Mouse (Mus musculus) liver, embryonic 13.5 days (tissue): ENCODE measurements around the gene H3f3a. TPM values are rescaled to one million over a fixed set of nuclear protein-coding genes. Genes with fewer than 3 reads are reported as not detected.
A peak's percentile ranks its signal among the peaks of the same experiment; 100 is the strongest.

ENCODE experiments used
- ATAC-seq: fragments of 200-750 bp; cut with Nextera tagmentation; 2 replicates; pipeline ENCODE4 v1.8.0; 2017; ENCODE audit warnings: low read depth, mild to moderate bottlenecking, moderate number of reproducible peaks, moderate library complexity
- DNase-seq: peaks from one replicate; pipeline ENCODE4 v3.0.0; 2022
- H3K27ac ChIP-seq: fragments of 300-500 bp; sonication (generic); 2 replicates; pipeline ENCODE4 v1.5.1; 2015; ENCODE audit warnings: moderate library complexity, mild to moderate bottlenecking, inconsistent platforms
- H3K27me3 ChIP-seq: fragments of 300-500 bp; sonication (generic); 2 replicates; pipeline ENCODE4 v1.6.1; 2015; ENCODE audit warnings: mild to moderate bottlenecking, inconsistent platforms
- H3K36me3 ChIP-seq: fragments of 300-500 bp; sonication (generic); 2 replicates; pipeline ENCODE4 v1.6.1; 2015; ENCODE audit warnings: mild to moderate bottlenecking, inconsistent platforms
- H3K4me1 ChIP-seq: fragments of 300-500 bp; sonication (generic); replicated peaks from 2 replicates; pipeline ENCODE4 v1.6.1; 2015; ENCODE audit warnings: inconsistent platforms
- H3K4me2 ChIP-seq: fragments of 300-500 bp; sonication (generic); 2 replicates; pipeline ENCODE4 v1.6.1; 2015; ENCODE audit warnings: inconsistent platforms, mild to moderate bottlenecking, moderate library complexity
- H3K4me3 ChIP-seq: fragments of 300-500 bp; sonication (generic); replicated peaks from 2 replicates; pipeline ENCODE4 v1.5.1; 2015; ENCODE audit warnings: mild to moderate bottlenecking, inconsistent platforms
- H3K9ac ChIP-seq: fragments of 300-500 bp; sonication (generic); 2 replicates; pipeline ENCODE4 v1.6.1; 2015; ENCODE audit warnings: mild to moderate bottlenecking, inconsistent platforms
- H3K9me3 ChIP-seq: fragments of 300-500 bp; sonication (generic); replicated peaks from 2 replicates; pipeline ENCODE4 v1.6.1; 2016; ENCODE audit warnings: inconsistent platforms
- WGBS: fragments of 180-500 bp; shearing (Covaris S2); methylation state at CpG from one replicate; pipeline ENCODE4 v1.1.7; 2015; ENCODE audit not compliant: insufficient replicate concordance; 5-methylcytosine and 5-hydroxymethylcytosine counted together
- polyA plus RNA-seq: library from polyadenylated mRNA; unstranded; fragments of >200 nt; fragmentation: Nextera tagmentation; extraction: Ambion mirVana; gene quantifications from 2 replicates; pipeline ENCODE4 v1.2.1, GENCODE M21; 2015

H3f3a gene
- polyA plus RNA-seq, 1 experiment from 2014 or later: 2,174 TPM

GRCm38 (mm10) chr1:180757252-180757955 is 56.3 kb downstream of the H3f3a start:
- H3K4me1 ChIP-seq: peaks cover 8% of the 10 kb centered on the region; the same call in 1 of the 2 replicates
- peaks cover 18% of the 10 kb centered on the region for H3K36me3 ChIP-seq
- no peak overlapping the region for H3K4me2 ChIP-seq
- H3K9me3 ChIP-seq: no peaks in the 10 kb centered on the region
- WGBS: 74% methylated on average over 3 of the region's 3 CpGs
- ATAC-seq (peak; percentile 25; the same call in 1 of the 2 replicates), DNase-seq (no peak)
- H3K27me3 ChIP-seq: peaks cover 6% of the 10 kb centered on the region
- H3K27ac ChIP-seq: peak overlapping the region; percentile 2; the same call in 1 of the 2 replicates
- H3K9ac ChIP-seq: no peak overlapping the region
- no peak overlapping the region for H3K4me3 ChIP-seq

- Histone ChIP-seq H3K27ac (peak overlapping the region; percentile 2; the same call in 1 of the 2 replicates), H3K4me2 (no peak overlapping the region), H3K9me3 (no peaks in the 10 kb centered on the region), H3K27me3 (no peaks in the 10 kb centered on the region), H3K9ac (no peak overlapping the region), H3K36me3 (peaks cover 25% of the 10 kb centered on the region), H3K4me1 (peaks cover 8% of the 10 kb centered on the region; the same call in 1 of the 2 replicates), H3K4me3 (no peak overlapping the region)
- DNase-seq (no peak), ATAC-seq (no peak)
- 60% methylated on average over 2 of the region's 2 CpGs for WGBS
These were observed 57.0 kb downstream of the H3f3a start for GRCm38 (mm10) chr1:180756711-180757110.

- Histone ChIP-seq H3K9me3 (no peaks in the 10 kb centered on the region), H3K4me1 (peaks cover 8% of the 10 kb centered on the region; the same call in 1 of the 2 replicates), H3K27ac (no peak overlapping the region), H3K4me3 (no peak overlapping the region), H3K27me3 (no peaks in the 10 kb centered on the region), H3K4me2 (no peak overlapping the region), H3K9ac (no peak overlapping the region), H3K36me3 (peaks cover 34% of the 10 kb centered on the region)
- 82% methylated on average over 8 of the region's 8 CpGs for WGBS
- no peak for ATAC-seq
- no peak for DNase-seq
These were observed 59.4 kb downstream of the H3f3a start for GRCm38 (mm10) chr1:180754376-180754775.

GRCm38 (mm10) chr1:180752115-180752514 is 61.6 kb downstream of the H3f3a start:
- Histone ChIP-seq H3K4me3 (no peak overlapping the region), H3K36me3 (peaks cover 55% of the 10 kb centered on the region), H3K9ac (no peak overlapping the region)

More at GRCm38 (mm10) chr1:180752115-180752514, 61.6 kb downstream of the H3f3a start:
- Histone ChIP-seq H3K9me3 (no peaks in the 10 kb centered on the region), H3K4me2 (no peak overlapping the region), H3K27ac (no peak overlapping the region), H3K4me1 (no peaks in the 10 kb centered on the region), H3K27me3 (no peaks in the 10 kb centered on the region)
- DNase-seq: no peak
- WGBS: 86% methylated on average over 11 of the region's 11 CpGs
- ATAC-seq: no peak

Other genes with a start within 250 kb of the H3f3a start
- gene Parp1, start 245.0 kb downstream of the H3f3a start, polyA plus RNA-seq: 76.4 and 86.0 TPM in 2 replicates
- gene Lin9, start 172.8 kb downstream of the H3f3a start, polyA plus RNA-seq: 10.4 and 14.2 TPM in 2 replicates
- gene Mixl1, start 116.9 kb downstream of the H3f3a start, polyA plus RNA-seq: 0.92 and 1.2 TPM in 2 replicates
- 8.7 and 8.9 TPM in 2 replicates for gene Acbd3, start 87.9 kb downstream of the H3f3a start, polyA plus RNA-seq
- 25.1 and 29.7 TPM in 2 replicates for gene Sde2, start 37.2 kb upstream of the H3f3a start, polyA plus RNA-seq
- not detected in 2 replicates for gene Lefty2, start 79.2 kb upstream of the H3f3a start, polyA plus RNA-seq
- 122 and 128 TPM in 2 replicates for gene Pycr2, start 90.3 kb upstream of the H3f3a start, polyA plus RNA-seq
- gene Lefty1, start 121.1 kb upstream of the H3f3a start, polyA plus RNA-seq: 6.0 and 6.5 TPM in 2 replicates
- gene Tmem63a, start 128.4 kb upstream of the H3f3a start, polyA plus RNA-seq: 5.2 and 7.5 TPM in 2 replicates
- 3.5 and 3.7 TPM in 2 replicates for gene Ephx1, start 207.0 kb upstream of the H3f3a start, polyA plus RNA-seq
- gene 9130409I23Rik, start 237.3 kb upstream of the H3f3a start, polyA plus RNA-seq: 0.09 TPM in 1 of 2 replicates, not detected in the other